Mouse (Mus musculus): ENCODE measurements at regions not wholly inside any gene's neighbourhood (a gene's known extent, or its start where the extent isn't known, plus 50 kb on each side); places are given as distances from the start of the nearest gene placed in this dataset.
A peak's percentile ranks its signal among the peaks of the same experiment; 100 is the strongest.

DNA sequence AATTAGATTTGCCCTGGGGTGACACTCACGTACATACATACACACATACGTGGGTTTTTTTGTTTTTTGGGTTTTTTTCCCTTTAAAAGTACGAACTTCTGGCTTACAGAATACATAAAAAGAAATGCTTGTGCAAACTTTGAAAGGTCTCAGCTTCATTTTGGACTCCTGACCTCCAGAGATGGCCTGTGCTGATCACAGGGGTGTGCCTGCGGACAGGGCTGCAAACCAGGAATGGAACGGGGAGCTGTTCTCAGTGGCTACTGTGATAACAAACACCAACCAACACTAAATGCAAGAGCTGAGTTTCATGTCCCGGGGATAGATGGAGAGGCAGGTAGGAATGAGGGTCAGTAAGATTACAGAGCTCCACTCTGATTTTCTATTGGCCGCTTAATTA, 134.3 kb upstream of the Man2a1 start:
- no peaks in the 10 kb centered on the region for H3K4me1 ChIP-seq (replicated peaks; ENCODE audit: control insufficient read depth, insufficient read depth)
- H3K9ac ChIP-seq (ENCODE audit: low read length) = no peak overlapping the region
- WGBS = 67% methylated on average over 7 of the region's 7 CpGs
- H3K9me3 ChIP-seq (ENCODE audit: control insufficient read depth, low read length) = no peaks in the 10 kb centered on the region
- no peak overlapping the region for H3K27ac ChIP-seq (replicated peaks)
- H3K27me3 ChIP-seq (ENCODE audit: control insufficient read depth, insufficient read depth, low read length) = no peaks in the 10 kb centered on the region
- no peak for ATAC-seq (ENCODE audit: low FRiP score, low TSS enrichment)
- no peak overlapping the region for H3K4me3 ChIP-seq (ENCODE audit: low read depth, low read length)
- TF ChIP-seq EP300 (optimal IDR thresholded peaks at IDR 0.05) = no peak
- no peak for TF ChIP-seq CTCF (IDR thresholded peaks at IDR 0.05; ENCODE audit: low read depth)
- DNase-seq (ENCODE audit: low spot score) = no peak
- no peak overlapping the region for H3K4me2 ChIP-seq (replicated peaks; ENCODE audit: low read depth)
- no peaks in the 10 kb centered on the region for H3K36me3 ChIP-seq (ENCODE audit: control insufficient read depth, insufficient read depth, low read length)

DNA sequence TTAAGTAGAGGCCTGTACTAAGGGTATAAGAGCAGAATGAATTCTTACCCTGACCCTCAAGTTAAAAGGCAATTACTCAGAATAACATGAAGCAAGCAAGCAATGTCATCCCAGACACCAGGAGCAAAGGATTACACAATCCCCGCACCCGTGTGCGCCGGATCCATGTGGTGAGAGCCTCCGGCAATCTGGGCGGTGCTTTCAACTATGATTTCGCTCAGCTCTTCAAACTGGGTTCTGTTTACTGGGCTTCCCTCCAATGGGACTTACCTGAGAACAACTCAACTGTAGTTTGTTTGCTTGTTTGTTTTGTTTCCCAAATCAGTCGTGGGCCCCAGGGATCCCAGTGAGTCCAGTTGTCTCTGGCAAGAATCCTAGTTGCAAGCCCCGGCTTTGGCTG, 133.8 kb upstream of the Man2a1 start:
- no peaks in the 10 kb centered on the region for H3K9me3 ChIP-seq (ENCODE audit: control insufficient read depth, low read length)
- no peak overlapping the region for H3K4me2 ChIP-seq (replicated peaks; ENCODE audit: low read depth)
- DNase-seq (ENCODE audit: low spot score) (no peak), ATAC-seq (ENCODE audit: low FRiP score, low TSS enrichment) (no peak)
- WGBS = 78% methylated on average over 9 of the region's 9 CpGs
- H3K9ac ChIP-seq (ENCODE audit: low read length) = no peak overlapping the region
- no peak overlapping the region for H3K4me3 ChIP-seq (ENCODE audit: low read depth, low read length)
- H3K4me1 ChIP-seq (replicated peaks; ENCODE audit: control insufficient read depth, insufficient read depth) = no peaks in the 10 kb centered on the region
- no peak overlapping the region for H3K27ac ChIP-seq (replicated peaks)
- no peaks in the 10 kb centered on the region for H3K36me3 ChIP-seq (ENCODE audit: control insufficient read depth, insufficient read depth, low read length)
- H3K27me3 ChIP-seq (ENCODE audit: control insufficient read depth, insufficient read depth, low read length) = no peaks in the 10 kb centered on the region
- no peak for TF ChIP-seq EP300 (optimal IDR thresholded peaks at IDR 0.05)
- no peak for TF ChIP-seq CTCF (IDR thresholded peaks at IDR 0.05; ENCODE audit: low read depth)

DNA sequence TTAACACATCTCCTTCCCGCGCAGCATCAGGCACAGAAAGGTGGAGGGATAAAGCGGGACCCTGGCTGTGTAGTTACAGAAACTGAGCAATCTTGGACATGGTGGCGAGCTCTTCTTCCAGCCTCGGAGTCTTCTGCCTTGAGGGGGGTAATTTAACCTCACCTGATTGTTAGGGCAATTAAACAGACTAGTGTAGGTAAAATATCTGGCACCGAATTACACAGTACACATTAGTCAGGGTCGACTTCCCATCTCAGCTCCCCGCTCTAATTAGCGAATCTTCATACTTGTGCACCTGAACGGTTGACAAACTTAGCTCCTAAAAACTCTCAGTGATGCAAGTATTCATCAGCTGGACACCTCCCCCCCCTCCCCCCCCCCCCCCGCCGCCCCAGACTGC, 133.2 kb upstream of the Man2a1 start:
- no peaks in the 10 kb centered on the region for H3K4me1 ChIP-seq (replicated peaks; ENCODE audit: control insufficient read depth, insufficient read depth)
- TF ChIP-seq CTCF (IDR thresholded peaks at IDR 0.05; ENCODE audit: low read depth) (no peak), EP300 (optimal IDR thresholded peaks at IDR 0.05) (no peak)
- no peaks in the 10 kb centered on the region for H3K36me3 ChIP-seq (ENCODE audit: control insufficient read depth, insufficient read depth, low read length)
- H3K9me3 ChIP-seq (ENCODE audit: control insufficient read depth, low read length) = no peaks in the 10 kb centered on the region
- H3K4me2 ChIP-seq (replicated peaks; ENCODE audit: low read depth) = no peak overlapping the region
- no peak overlapping the region for H3K4me3 ChIP-seq (ENCODE audit: low read depth, low read length)
- DNase-seq (ENCODE audit: low spot score) (no peak), ATAC-seq (ENCODE audit: low FRiP score, low TSS enrichment) (no peak)
- H3K9ac ChIP-seq (ENCODE audit: low read length) = no peak overlapping the region
- no peak overlapping the region for H3K27ac ChIP-seq (replicated peaks)
- 85% methylated on average over 10 of the region's 12 CpGs for WGBS
- H3K27me3 ChIP-seq (ENCODE audit: control insufficient read depth, insufficient read depth, low read length) = no peaks in the 10 kb centered on the region

DNA sequence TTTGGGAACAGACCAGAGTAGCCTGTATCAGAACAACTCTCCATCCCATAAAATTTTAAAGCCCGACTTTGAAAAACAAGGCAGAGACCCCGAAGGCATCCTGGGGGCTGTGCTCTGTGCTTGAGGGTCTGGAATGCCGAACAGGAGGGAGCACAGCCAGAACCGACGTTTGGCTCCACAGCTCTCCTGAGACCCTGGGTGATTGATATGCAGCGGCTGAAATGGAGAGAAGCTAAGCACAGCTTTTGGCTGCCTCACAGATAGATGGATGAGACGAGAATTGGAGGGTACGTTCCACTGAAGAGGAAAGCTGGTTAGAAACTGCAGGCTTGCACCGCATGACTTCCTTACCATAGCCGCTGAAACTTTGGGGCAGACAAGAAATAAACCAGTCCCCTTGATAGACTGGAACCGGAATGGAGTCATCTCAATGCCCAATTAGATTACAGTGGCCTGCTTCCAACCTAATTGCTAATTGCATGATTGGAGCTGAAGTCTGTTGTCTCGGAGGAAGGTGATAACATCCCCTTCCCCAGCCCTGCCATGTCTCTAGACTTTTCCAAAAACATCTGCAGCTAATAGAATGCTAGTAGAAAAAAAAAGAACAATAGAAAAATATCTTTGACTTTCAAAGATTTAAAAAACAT, 130.7 kb upstream of the Man2a1 start:
- Histone ChIP-seq H3K27ac (replicated peaks) (no peak overlapping the region), H3K9me3 (ENCODE audit: control insufficient read depth, low read length) (no peaks in the 10 kb centered on the region), H3K36me3 (ENCODE audit: control insufficient read depth, insufficient read depth, low read length) (no peaks in the 10 kb centered on the region), H3K4me2 (replicated peaks; ENCODE audit: low read depth) (no peak overlapping the region), H3K4me1 (replicated peaks; ENCODE audit: control insufficient read depth, insufficient read depth) (no peaks in the 10 kb centered on the region), H3K27me3 (ENCODE audit: control insufficient read depth, insufficient read depth, low read length) (no peaks in the 10 kb centered on the region), H3K4me3 (ENCODE audit: low read depth, low read length) (no peak overlapping the region), H3K9ac (ENCODE audit: low read length) (no peak overlapping the region)
- ATAC-seq (ENCODE audit: low FRiP score, low TSS enrichment) (no peak), DNase-seq (ENCODE audit: low spot score) (no peak)
- TF ChIP-seq CTCF (IDR thresholded peaks at IDR 0.05; ENCODE audit: low read depth) (no peak), EP300 (optimal IDR thresholded peaks at IDR 0.05) (no peak)
- WGBS = 39% methylated on average over 12 of the region's 12 CpGs

DNA sequence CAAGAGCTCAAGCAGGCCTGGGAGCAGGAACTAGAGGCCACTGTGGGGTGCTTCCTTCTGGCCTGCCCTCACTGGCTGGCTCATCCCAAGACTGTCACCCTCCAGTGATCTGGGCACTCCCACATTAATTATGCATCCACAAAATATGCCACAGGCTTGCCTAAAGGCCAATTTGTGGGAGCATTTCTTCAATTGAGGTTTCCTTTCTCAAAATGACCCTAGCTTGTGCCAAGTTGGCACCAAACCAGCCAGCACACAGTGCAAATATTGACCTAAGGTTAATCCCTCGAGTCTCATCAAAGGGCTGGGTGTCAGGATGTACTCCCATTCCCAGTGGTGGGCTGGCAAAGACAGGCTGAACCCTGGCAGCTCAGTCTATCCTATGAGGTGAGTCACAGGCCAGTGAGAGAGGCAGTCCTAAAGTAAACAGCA, 119.9 kb upstream of the Man2a1 start:
- no peak overlapping the region for H3K9ac ChIP-seq (ENCODE audit: low read length)
- DNase-seq (ENCODE audit: low spot score) (peak; percentile 16), ATAC-seq (ENCODE audit: low FRiP score, low TSS enrichment) (0 out of 2 replicates have a peak, but pooled peaks have one; percentile 24)
- H3K36me3 ChIP-seq (ENCODE audit: control insufficient read depth, insufficient read depth, low read length) = no peaks in the 10 kb centered on the region
- H3K9me3 ChIP-seq (ENCODE audit: control insufficient read depth, low read length) = no peaks in the 10 kb centered on the region
- no peaks in the 10 kb centered on the region for H3K27me3 ChIP-seq (ENCODE audit: control insufficient read depth, insufficient read depth, low read length)
- WGBS = 14% methylated on average over 1 of the region's 1 CpGs
- TF ChIP-seq CTCF (IDR thresholded peaks at IDR 0.05; ENCODE audit: low read depth) (no peak), EP300 (optimal IDR thresholded peaks at IDR 0.05) (no peak)
- no peak overlapping the region for H3K4me3 ChIP-seq (ENCODE audit: low read depth, low read length)
- H3K4me1 ChIP-seq (replicated peaks; ENCODE audit: control insufficient read depth, insufficient read depth) = no peaks in the 10 kb centered on the region
- no peak overlapping the region for H3K27ac ChIP-seq (replicated peaks)
- no peak overlapping the region for H3K4me2 ChIP-seq (replicated peaks; ENCODE audit: low read depth)

DNA sequence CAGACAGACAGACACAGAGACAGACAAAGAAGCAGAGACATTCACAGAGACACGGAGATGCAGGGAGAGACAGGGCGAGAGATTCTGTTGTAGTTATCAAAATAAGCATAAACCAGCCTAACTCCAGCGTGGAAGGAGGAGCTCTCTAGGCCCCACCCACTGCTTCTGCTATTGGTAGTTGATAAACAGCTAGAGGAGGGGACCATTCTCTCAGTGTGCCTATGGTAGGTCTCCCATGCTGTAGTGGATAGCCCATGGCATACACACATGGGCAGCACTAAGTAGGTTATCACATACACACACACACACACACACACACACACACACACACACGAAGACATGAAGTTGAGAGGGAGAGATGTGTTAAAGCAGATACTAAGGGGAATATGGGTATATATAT, 115.7 kb upstream of the Man2a1 start:
- H3K9ac ChIP-seq (ENCODE audit: low read length) = no peak overlapping the region

More for the DNA sequence above, 115.7 kb upstream of the Man2a1 start:
- no peak for ATAC-seq (ENCODE audit: low FRiP score, low TSS enrichment)
- TF ChIP-seq EP300 (optimal IDR thresholded peaks at IDR 0.05) (no peak), CTCF (IDR thresholded peaks at IDR 0.05; ENCODE audit: low read depth) (no peak)
- no peaks in the 10 kb centered on the region for H3K4me1 ChIP-seq (replicated peaks; ENCODE audit: control insufficient read depth, insufficient read depth)
- H3K9me3 ChIP-seq (ENCODE audit: control insufficient read depth, low read length) = no peaks in the 10 kb centered on the region
- no peaks in the 10 kb centered on the region for H3K27me3 ChIP-seq (ENCODE audit: control insufficient read depth, insufficient read depth, low read length)
- 83% methylated on average over 4 of the region's 4 CpGs for WGBS
- no peak overlapping the region for H3K27ac ChIP-seq (replicated peaks)
- no peaks in the 10 kb centered on the region for H3K36me3 ChIP-seq (ENCODE audit: control insufficient read depth, insufficient read depth, low read length)
- H3K4me2 ChIP-seq (replicated peaks; ENCODE audit: low read depth) = no peak overlapping the region
- DNase-seq (ENCODE audit: low spot score) = no peak
- no peak overlapping the region for H3K4me3 ChIP-seq (ENCODE audit: low read depth, low read length)
